Mouse (Mus musculus) gastrocnemius, adult 2 months (tissue): ENCODE measurements around the gene Alg5. TPM values are rescaled to one million over a fixed set of nuclear protein-coding genes. Genes with fewer than 3 reads are reported as not detected.
A peak's percentile ranks its signal among the peaks of the same experiment; 100 is the strongest.

Experiments
- DNase-seq: peaks from one replicate; pipeline ENCODE4 v3.0.0; 2022
- H3K27ac ChIP-seq: fragments of 200-600 bp; 2 replicates; pipeline ENCODE4 v1.8.1; 2022; ENCODE audit warnings: mild to moderate bottlenecking
- H3K4me3 ChIP-seq: fragments of 200-600 bp; 2 replicates; pipeline ENCODE4 v1.8.1; 2022; ENCODE audit warnings: mild to moderate bottlenecking, moderate library complexity
- CTCF ChIP-seq: fragments of 200-600 bp; IDR thresholded peaks from 2 replicates; pipeline ENCODE4 v1.8.1; 2022; ENCODE audit warnings: antibody characterized with exemption, mild to moderate bottlenecking, moderate library complexity
- intact Hi-C: fragments of 180-260 bp; cut with DNase I; formaldehyde crosslinking; loops from one replicate; pipeline ENCODE4 v1.15.1; 2025
- total RNA-seq, 2 experiments: library from RNA; stranded (reverse); gene quantifications; 2 replicates each; pipeline ENCODE4 v1.2.3; 2021

The Alg5 gene
- total RNA-seq, 2 experiments from 2014 or later, result 7.4 TPM

GRCm38 (mm10) chr3:54723741-54724500 lies 11.4 kb upstream of the Alg5 start:
- H3K27ac ChIP-seq, result no peak overlapping the region
- no peak for TF ChIP-seq CTCF
- DNase-seq, result no peak
- no peak overlapping the region for H3K4me3 ChIP-seq
- intact Hi-C loops, result no loop called here

DNA sequence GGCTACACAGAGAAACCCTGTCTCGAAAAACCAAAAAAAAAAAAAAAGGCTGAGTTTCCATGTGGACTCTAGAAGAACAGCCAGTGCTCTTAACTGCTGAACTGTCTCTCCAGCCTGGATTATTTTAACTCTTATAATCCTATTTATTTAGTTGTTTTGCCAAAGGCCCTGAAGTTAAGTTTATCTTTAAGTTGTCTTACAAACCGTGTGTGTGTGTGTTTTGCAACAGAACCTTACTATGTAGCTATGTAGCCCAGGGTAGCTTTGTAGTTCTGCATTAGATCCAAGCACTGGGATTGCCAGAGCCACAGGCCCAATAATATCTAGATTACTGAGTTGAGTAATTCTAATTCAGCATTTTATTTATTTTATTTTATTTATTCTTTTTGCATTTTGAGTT lies 10.0 kb upstream of the Alg5 start:
- intact Hi-C loops, result no loop called here
- H3K27ac ChIP-seq, result no peak overlapping the region
- DNase-seq, result no peak
- TF ChIP-seq CTCF, result no peak
- no peak overlapping the region for H3K4me3 ChIP-seq

- intact Hi-C loops, result no loop called here
- H3K4me3 ChIP-seq, result no peak overlapping the region
- no peak overlapping the region for H3K27ac ChIP-seq
- no peak for DNase-seq
- TF ChIP-seq CTCF, result no peak
Measured at GRCm38 (mm10) chr3:54727588-54727987, 7.8 kb upstream of the Alg5 start.

GRCm38 (mm10) chr3:54728100-54728499 lies 7.2 kb upstream of the Alg5 start:
- no peak overlapping the region for H3K4me3 ChIP-seq
- no peak overlapping the region for H3K27ac ChIP-seq
- no peak for TF ChIP-seq CTCF
- intact Hi-C loops, result no loop called here
- no peak for DNase-seq

DNA sequence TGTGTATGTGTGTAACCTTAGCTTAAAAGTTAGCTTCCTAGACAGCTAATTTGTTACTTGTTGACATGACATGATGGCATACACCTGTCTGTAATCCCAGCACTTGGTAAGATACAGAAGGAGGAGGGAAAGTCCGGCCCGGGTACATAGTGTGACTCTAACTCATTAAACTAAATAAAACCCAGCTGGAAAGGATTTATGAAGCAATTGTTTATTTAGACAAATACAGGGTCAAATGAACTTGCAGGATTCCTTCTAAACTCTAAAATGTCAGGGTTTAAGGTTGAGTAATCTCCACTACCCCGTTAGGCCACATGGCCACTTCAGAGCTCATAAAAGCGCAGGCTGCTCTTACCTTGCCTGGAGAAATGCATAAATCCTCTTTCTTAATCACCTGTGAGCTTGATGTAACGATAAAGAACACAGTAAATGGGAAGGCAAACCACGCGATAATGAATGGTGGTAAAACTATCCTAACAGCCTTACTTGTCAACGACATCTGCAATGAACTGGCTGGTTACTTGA lies 3.7 kb upstream of the Alg5 start:
- Histone ChIP-seq H3K4me3 (no peak overlapping the region), H3K27ac (no peak overlapping the region)
- no peak for TF ChIP-seq CTCF
- DNase-seq, result no peak
- intact Hi-C loops, result loop anchor here (5.0 kb wide), 1 partner anchor 34 kb away; no protein-coding TSS in a partner anchor

GRCm38 (mm10) chr3:54732371-54732770 lies 3.0 kb upstream of the Alg5 start:
- H3K4me3 ChIP-seq, result no peak overlapping the region
- intact Hi-C loops, result loop anchor here (5.0 kb wide), 1 partner anchor 35 kb away; no protein-coding TSS in a partner anchor
- no peak for TF ChIP-seq CTCF

GRCm38 (mm10) chr3:54734411-54735246 lies 710 bp upstream of the Alg5 start:
- intact Hi-C loops, result loop anchor here (2.0 to 5.0 kb wide), 3 partner anchors 37 to 330 kb away; no protein-coding TSS in a partner anchor

More at GRCm38 (mm10) chr3:54732371-54732770, 3.0 kb upstream of the Alg5 start:
- DNase-seq, result no peak
- no peak overlapping the region for H3K27ac ChIP-seq

GRCm38 (mm10) chr3:54736101-54736927 lies 975 bp downstream of the Alg5 start:
- DNase-seq, result no peak
- H3K4me3 ChIP-seq, result peak overlapping the region; percentile 94
- peak overlapping the region; percentile 99 for H3K27ac ChIP-seq
- intact Hi-C loops, result no loop called here
- TF ChIP-seq CTCF, result no peak

More at GRCm38 (mm10) chr3:54734411-54735246, 710 bp upstream of the Alg5 start:
- peak; percentile 93 for DNase-seq
- Histone ChIP-seq H3K4me3 (peak overlapping the region; percentile 94), H3K27ac (peak overlapping the region; percentile 99)
- no peak for TF ChIP-seq CTCF

- no peak for TF ChIP-seq CTCF
- no peak overlapping the region for H3K27ac ChIP-seq
- no peak overlapping the region for H3K4me3 ChIP-seq
- intact Hi-C loops, result no loop called here
- DNase-seq, result no peak
Measured at GRCm38 (mm10) chr3:54737317-54737716, 2.0 kb downstream of the Alg5 start.

DNA sequence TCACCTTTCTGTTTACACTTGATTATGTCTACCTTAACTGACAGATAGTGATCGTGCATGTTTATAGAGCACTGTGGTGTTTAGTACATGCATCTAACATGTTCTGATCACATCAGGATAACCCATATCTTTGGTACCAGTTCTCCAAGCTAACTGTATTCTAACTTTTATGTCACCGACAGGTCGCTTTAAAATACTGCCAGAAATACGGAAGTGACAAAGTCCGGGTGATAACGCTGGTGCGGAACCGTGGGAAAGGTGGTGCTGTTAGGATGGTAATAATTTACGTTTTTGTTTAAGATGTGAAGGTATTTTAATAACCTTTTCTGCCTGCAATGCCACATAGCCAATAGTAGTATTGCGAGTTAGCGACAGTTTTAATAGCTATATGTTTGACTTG lies 6.6 kb downstream of the Alg5 start:
- no peak overlapping the region for H3K4me3 ChIP-seq
- H3K27ac ChIP-seq, result no peak overlapping the region
- DNase-seq, result no peak
- intact Hi-C loops, result no loop called here
- TF ChIP-seq CTCF, result no peak

DNA sequence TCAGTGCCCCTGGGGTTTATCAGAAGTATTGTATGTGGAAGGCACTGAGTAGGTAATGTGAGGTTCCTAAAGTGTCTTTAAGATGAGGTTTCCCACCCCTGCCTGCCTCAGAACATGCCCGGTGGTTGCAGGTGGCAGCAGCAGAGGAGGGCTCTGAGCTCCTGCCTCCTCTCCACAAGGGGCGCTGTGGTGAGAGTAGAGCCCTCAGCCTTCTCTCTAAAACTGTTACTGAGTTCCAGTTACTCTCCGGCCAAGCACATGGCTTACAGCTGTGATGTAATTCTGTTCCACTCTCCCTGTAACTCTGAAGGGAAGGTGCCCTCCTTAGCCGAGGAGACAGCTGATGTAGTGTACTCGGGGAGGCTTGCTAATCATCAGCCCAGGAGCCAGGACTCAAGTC lies 10.5 kb downstream of the Alg5 start:
- DNase-seq, result no peak
- TF ChIP-seq CTCF, result peak; percentile 44
- no peak overlapping the region for H3K27ac ChIP-seq
- intact Hi-C loops, result no loop called here
- no peak overlapping the region for H3K4me3 ChIP-seq

- H3K27ac ChIP-seq, result no peak overlapping the region
- no peak for TF ChIP-seq CTCF
- no peak overlapping the region for H3K4me3 ChIP-seq
- no peak for DNase-seq
- intact Hi-C loops, result no loop called here
Measured at GRCm38 (mm10) chr3:54753411-54753810, 18.1 kb downstream of the Alg5 start.
